8 mouse cellular contexts compared by ENCODE assay signal in genomic region chr4:133043798-133044646, GRCm38 (mm10). TPM values are rescaled to one million over a fixed set of nuclear protein-coding genes. Genes with fewer than 3 reads are reported as not detected.
A peak's percentile ranks its signal among the peaks of the same experiment; 100 is the strongest.
DNase-seq lines count a peak whose midpoint lies in the region; ATAC-seq lines count a peak whose summit lies in the region.

No protein-coding gene starts in this region.

- H3K4me3 ChIP-seq in midbrain, embryonic 12.5 days = no peak overlapping the region

- ATAC-seq in midbrain, embryonic 12.5 days (ENCODE audit: low FRiP score, low read depth) = no peak

- peaks cover 40% of the 10 kb centered on the region for H3K27me3 ChIP-seq in midbrain, embryonic 12.5 days

- H3K9me3 ChIP-seq in midbrain, embryonic 12.5 days = no peaks in the 10 kb centered on the region

- WGBS in midbrain, embryonic 12.5 days = 27% methylated on average over 6 of the region's 6 CpGs

- no peaks in the 10 kb centered on the region for H3K36me3 ChIP-seq in midbrain, embryonic 12.5 days

- peak overlapping the region; percentile 89 for H3K27ac ChIP-seq in midbrain, embryonic 12.5 days (replicated peaks)

- DNase-seq in adipocyte (ENCODE audit: low spot score) = peak; percentile 75
- DNase-seq in cerebellum, postnatal 10 days = peak; percentile 69 to 76
- DNase-seq in heart, adult 11 months = peak; percentile 99
- peak; percentile 71 for DNase-seq in kidney, adult 18-20 months
- no peak for DNase-seq in layer of hippocampus, adult 11-12 months (ENCODE audit: low spot score)
- DNase-seq in right cerebral cortex, postnatal 36 days (ENCODE audit: low spot score in 2 of 2) = no peak
- DNase-seq in embryo, embryonic 11 days = no peak

- H3K4me2 ChIP-seq in midbrain, embryonic 12.5 days (replicated peaks) = no peak overlapping the region; the same call in 1 of the 2 replicates

- peak overlapping the region; percentile 39 for H3K9ac ChIP-seq in midbrain, embryonic 12.5 days (replicated peaks)

- H3K4me1 ChIP-seq in midbrain, embryonic 12.5 days = peaks cover 98% of the 10 kb centered on the region

RNA-seq across cellular contexts. Expression of gene Ahdc1, which starts 33.0 kb away (rescaled TPM):
- polyA plus RNA-seq in midbrain, embryonic 12.5 days (2016; fragmentation: Nextera tagmentation; extraction: Ambion mirVana) = 8.9 and 9.1 TPM in 2 replicates

Comparison
In these comparisons a context has a peak if more than half of its experiments do, and no peak if none do; other contexts are left out.
1. DNase-seq: peak in adipocyte (single experiment), cerebellum, postnatal 10 days (2 of 2), heart, adult 11 months (single experiment) and kidney, adult 18-20 months (single experiment); none in layer of hippocampus, adult 11-12 months (single experiment), right cerebral cortex, postnatal 36 days (0 of 2) and embryo, embryonic 11 days (single experiment).